Mouse (Mus musculus) C2C12 (cell line): ENCODE data around the gene Ptpn22.

ENCODE experiments used
- CTCF ChIP-seq: IDR thresholded peaks from one replicate; pipeline ENCODE4 v1.5.1; 2011; ENCODE audit not compliant: control insufficient read depth, insufficient read depth, insufficient read length
- MAX ChIP-seq: IDR thresholded peaks from one replicate; pipeline ENCODE4 v1.6.1; 2011; ENCODE audit warnings: mild to moderate bottlenecking, control low read depth
- USF1 ChIP-seq: IDR thresholded peaks from one replicate; pipeline ENCODE4 v1.6.1; 2011; ENCODE audit warnings: low read depth, mild to moderate bottlenecking, control low read depth, moderate library complexity

- no peak for TF ChIP-seq MAX
- TF ChIP-seq CTCF = no peak
- no peak for TF ChIP-seq USF1
Observed at GRCm38 (mm10) chr3:103832426-103832825, 27.2 kb upstream of the Ptpn22 start, which contains the start of gene Bcl2l15.
